Mouse (Mus musculus): ENCODE data around the gene Vmn1r202. TPM values are rescaled to one million over a fixed set of nuclear protein-coding genes. Genes with fewer than 3 reads are reported as not detected.
"Not testable (repeated sequence)": the region's sequence is repeated elsewhere in the genome, so short reads cannot be mapped to it uniquely, and the experiment has no call there.

Vmn1r202 gene
- polyA plus RNA-seq (2016; fragmentation: Nextera tagmentation; extraction: Ambion mirVana), result not detected in 2 replicates

GRCm38 (mm10) chr13:22505281-22505680, at the start of gene Vmn1r202:
TSS of gene Vmn1r202 (minus strand) at chr13:22505381.
- ATAC-seq (ENCODE audit: low FRiP score), result no peak
- Histone ChIP-seq H3K36me3 (no peaks in the 10 kb centered on the region), H3K27me3 (no peaks in the 10 kb centered on the region), H3K27ac (no peak within 1 kb of the TSS), H3K4me1 (no peaks in the 10 kb centered on the region), H3K4me3 (no peak within 1 kb of the TSS), H3K4me2 (replicated peaks) (no peak within 1 kb of the TSS), H3K9me3 (replicated peaks) (no peaks in the 10 kb centered on the region), H3K9ac (no peak within 1 kb of the TSS)

DNA sequence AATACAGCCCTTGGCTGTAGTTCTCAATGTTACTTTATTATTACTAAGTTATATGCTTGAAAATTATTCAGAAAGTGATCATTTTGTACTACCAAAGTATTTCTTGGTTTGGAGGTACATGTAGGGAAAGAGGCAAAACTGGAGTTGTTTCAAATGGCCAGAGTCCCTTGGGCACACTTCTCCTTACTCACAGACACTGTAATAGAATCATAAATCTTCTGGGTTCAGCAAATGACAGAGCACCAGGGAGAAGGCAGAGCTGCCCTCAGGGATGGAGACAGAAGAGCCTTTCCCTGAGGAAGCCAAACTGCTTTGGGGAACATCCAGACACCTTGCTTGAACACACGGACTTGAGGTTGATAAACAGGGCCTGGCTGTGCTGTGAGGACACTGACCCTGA, 47.7 kb upstream of the Vmn1r202 start, which contains the start of gene Vmn1r204:
Gene Vmn1r204 (plus strand): TSS at position 301 of the 400 bp plus-strand sequence.
- H3K9me3 ChIP-seq (replicated peaks); H3K4me2 ChIP-seq (replicated peaks); H3K9ac ChIP-seq; H3K27me3 ChIP-seq; ATAC-seq (ENCODE audit: low FRiP score); H3K27ac ChIP-seq; H3K4me3 ChIP-seq; H3K4me1 ChIP-seq; H3K36me3 ChIP-seq: not testable (repeated sequence)
- WGBS, result 60% methylated on average over 1 of the region's 1 CpGs

GRCm38 (mm10) chr13:22517814-22518213, 12.6 kb upstream of the Vmn1r202 start, which contains the start of gene Vmn1r203:
TSS of gene Vmn1r203 (plus strand) at chr13:22518114.
- H3K4me1 ChIP-seq, result no peaks in the 10 kb centered on the region
- no peak within 1 kb of the TSS for H3K4me2 ChIP-seq (replicated peaks)
- no peak within 1 kb of the TSS for H3K27ac ChIP-seq
- no peaks in the 10 kb centered on the region for H3K36me3 ChIP-seq
- H3K9me3 ChIP-seq (replicated peaks), result no peaks in the 10 kb centered on the region
- H3K27me3 ChIP-seq, result no peaks in the 10 kb centered on the region
- no peak within 1 kb of the TSS for H3K4me3 ChIP-seq
- ATAC-seq (ENCODE audit: low FRiP score), result no peak
- H3K9ac ChIP-seq, result no peak within 1 kb of the TSS

DNA sequence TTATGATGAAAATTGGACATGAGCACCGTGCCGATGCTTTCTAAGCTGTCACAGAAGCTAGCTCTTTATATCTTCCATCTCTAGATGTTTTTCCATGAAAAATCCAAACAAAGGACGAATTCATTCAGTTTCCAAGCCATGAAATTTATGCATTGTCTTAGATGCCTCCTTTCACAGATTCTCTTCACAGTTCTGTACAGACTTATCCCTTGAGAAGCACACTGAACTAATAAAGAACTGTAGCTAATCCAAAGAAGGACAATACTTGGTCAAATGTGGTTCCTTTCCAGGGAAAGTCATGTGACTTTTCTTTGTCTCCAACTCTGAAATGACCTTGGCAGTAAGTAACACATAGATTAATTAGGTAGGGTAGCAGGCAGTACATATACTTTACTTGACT, 2.8 kb downstream of the Vmn1r202 start:
- Histone ChIP-seq H3K9me3 (replicated peaks) (no peaks in the 10 kb centered on the region), H3K4me1 (no peaks in the 10 kb centered on the region), H3K4me2 (replicated peaks) (no peak overlapping the region), H3K36me3 (no peaks in the 10 kb centered on the region), H3K27me3 (no peaks in the 10 kb centered on the region), H3K27ac (no peak overlapping the region), H3K9ac (no peak overlapping the region), H3K4me3 (no peak overlapping the region)
- 55% methylated on average over 3 of the region's 3 CpGs for WGBS
- no peak for ATAC-seq (ENCODE audit: low FRiP score)

DNA sequence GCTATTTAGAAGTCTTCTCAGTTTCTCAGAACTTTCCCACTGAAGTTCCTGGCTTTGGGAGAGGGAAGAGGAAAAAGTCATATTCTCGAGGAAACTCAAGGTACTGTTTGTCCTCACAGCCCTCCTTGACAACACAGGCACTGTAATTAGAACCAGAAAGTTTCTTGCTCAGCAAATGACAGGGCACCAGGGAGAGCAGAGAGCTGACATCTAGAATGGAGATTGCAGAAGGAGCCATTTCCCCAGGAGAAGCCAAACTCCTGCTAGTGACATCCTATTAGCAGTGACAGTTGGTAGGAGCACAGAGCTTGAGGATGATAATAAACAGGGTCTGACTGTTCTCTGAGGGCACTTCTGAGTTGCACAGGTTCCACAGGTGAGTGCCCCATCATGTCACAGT, 33.6 kb downstream of the Vmn1r202 start, which contains the start of gene Vmn1r201:
Gene Vmn1r201 (plus strand): TSS at position 301 of the 400 bp plus-strand sequence.
- no peak within 1 kb of the TSS for H3K9ac ChIP-seq
- H3K4me2 ChIP-seq (replicated peaks), result no peak within 1 kb of the TSS
- no peaks in the 10 kb centered on the region for H3K4me1 ChIP-seq
- H3K4me3 ChIP-seq, result no peak within 1 kb of the TSS
- ATAC-seq (ENCODE audit: low FRiP score), result no peak
- no peaks in the 10 kb centered on the region for H3K27me3 ChIP-seq
- WGBS, result 70% methylated on average over 1 of the region's 1 CpGs
- H3K27ac ChIP-seq, result no peak within 1 kb of the TSS
- no peaks in the 10 kb centered on the region for H3K9me3 ChIP-seq (replicated peaks)
- H3K36me3 ChIP-seq, result no peaks in the 10 kb centered on the region

- no peaks in the 10 kb centered on the region for H3K27me3 ChIP-seq
- no peak overlapping the region for H3K4me2 ChIP-seq (replicated peaks)
- no peak for ATAC-seq (ENCODE audit: low FRiP score)
- no peak overlapping the region for H3K4me3 ChIP-seq
- no peaks in the 10 kb centered on the region for H3K9me3 ChIP-seq (replicated peaks)
- no peaks in the 10 kb centered on the region for H3K36me3 ChIP-seq
- no peaks in the 10 kb centered on the region for H3K4me1 ChIP-seq
- no peak overlapping the region for H3K9ac ChIP-seq
- no peak overlapping the region for H3K27ac ChIP-seq
Measured at GRCm38 (mm10) chr13:22455145-22455544, 50.0 kb downstream of the Vmn1r202 start.

Other genes starting within 250 kb of the Vmn1r202 start
- not detected in 2 replicates for gene Vmn1r195, start 234.9 kb downstream of the Vmn1r202 start, polyA plus RNA-seq (2016; fragmentation: Nextera tagmentation; extraction: Ambion mirVana)
- not detected in 2 replicates for gene Vmn1r196, start 215.5 kb downstream of the Vmn1r202 start, polyA plus RNA-seq (2016; fragmentation: Nextera tagmentation; extraction: Ambion mirVana)
- gene Vmn1r197, start 180.8 kb downstream of the Vmn1r202 start, polyA plus RNA-seq (2016; fragmentation: Nextera tagmentation; extraction: Ambion mirVana), result not detected in 2 replicates
- not detected in 2 replicates for gene Vmn1r198, start 155.0 kb downstream of the Vmn1r202 start, polyA plus RNA-seq (2016; fragmentation: Nextera tagmentation; extraction: Ambion mirVana)
- not detected in 2 replicates for gene Vmn1r199, start 125.6 kb downstream of the Vmn1r202 start, polyA plus RNA-seq (2016; fragmentation: Nextera tagmentation; extraction: Ambion mirVana)
- not detected in 2 replicates for gene Vmn1r200, start 115.0 kb downstream of the Vmn1r202 start, polyA plus RNA-seq (2016; fragmentation: Nextera tagmentation; extraction: Ambion mirVana)
- gene Vmn1r201, start 33.5 kb downstream of the Vmn1r202 start, polyA plus RNA-seq (2016; fragmentation: Nextera tagmentation; extraction: Ambion mirVana), result not detected in 2 replicates
- not detected in 2 replicates for gene Vmn1r203, start 12.7 kb upstream of the Vmn1r202 start, polyA plus RNA-seq (2016; fragmentation: Nextera tagmentation; extraction: Ambion mirVana)
- gene Vmn1r204, start 47.8 kb upstream of the Vmn1r202 start, polyA plus RNA-seq (2016; fragmentation: Nextera tagmentation; extraction: Ambion mirVana), result not detected in 2 replicates
- gene Vmn1r205, start 87.6 kb upstream of the Vmn1r202 start, polyA plus RNA-seq (2016; fragmentation: Nextera tagmentation; extraction: Ambion mirVana), result not detected in 2 replicates
- not detected in 2 replicates for gene Vmn1r206, start 118.9 kb upstream of the Vmn1r202 start, polyA plus RNA-seq (2016; fragmentation: Nextera tagmentation; extraction: Ambion mirVana)
- not detected in 2 replicates for gene Vmn1r207-ps, start 224.2 kb upstream of the Vmn1r202 start, polyA plus RNA-seq (2016; fragmentation: Nextera tagmentation; extraction: Ambion mirVana)